Mouse (Mus musculus) liver, postnatal 0 days (tissue): ENCODE data around the gene Bzw2.

Source experiments
- CTCF ChIP-seq: sonication (generic); IDR thresholded peaks from 2 replicates; pipeline ENCODE4 v1.5.1; 2016; ENCODE audit warnings: antibody characterized with exemption, low read depth
- EP300 ChIP-seq: IDR thresholded peaks from 2 replicates; pipeline ENCODE4 v1.6.1; 2016; ENCODE audit warnings: antibody characterized with exemption, low read depth, mild to moderate bottlenecking

DNA sequence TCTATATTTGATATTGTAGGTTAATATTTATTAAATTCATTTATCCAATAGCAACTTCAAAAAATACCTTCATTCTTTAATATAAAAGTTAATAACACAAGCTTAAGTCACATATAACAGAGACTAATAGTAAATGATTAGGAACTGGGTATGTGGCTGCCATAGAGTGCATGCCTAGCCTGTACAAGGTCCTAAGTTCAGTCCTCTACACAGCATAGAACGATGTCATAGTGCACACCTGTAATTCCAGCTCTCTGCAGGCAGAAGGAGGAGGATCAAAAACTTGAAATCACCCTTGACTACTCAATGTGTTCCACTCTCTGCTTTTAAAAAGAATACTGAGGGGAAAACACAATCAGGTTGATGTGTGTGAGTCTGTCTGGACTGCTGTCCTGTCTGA lies 107.6 kb downstream of the Bzw2 start:
- TF ChIP-seq CTCF (no peak), EP300 (no peak)
